Mouse (Mus musculus) mouse trophoblast stem cell (cell line): ENCODE data around the gene Bad.

Experiments
- in situ Hi-C, 2 experiments: fragments of 300-500 bp; cut with MseI, MboI; formaldehyde crosslinking; loops; 2 replicates in 1 of 2; 3 replicates in 1 of 2; pipeline ENCODE4 v1.15.1; 2025

Bad gene

DNA sequence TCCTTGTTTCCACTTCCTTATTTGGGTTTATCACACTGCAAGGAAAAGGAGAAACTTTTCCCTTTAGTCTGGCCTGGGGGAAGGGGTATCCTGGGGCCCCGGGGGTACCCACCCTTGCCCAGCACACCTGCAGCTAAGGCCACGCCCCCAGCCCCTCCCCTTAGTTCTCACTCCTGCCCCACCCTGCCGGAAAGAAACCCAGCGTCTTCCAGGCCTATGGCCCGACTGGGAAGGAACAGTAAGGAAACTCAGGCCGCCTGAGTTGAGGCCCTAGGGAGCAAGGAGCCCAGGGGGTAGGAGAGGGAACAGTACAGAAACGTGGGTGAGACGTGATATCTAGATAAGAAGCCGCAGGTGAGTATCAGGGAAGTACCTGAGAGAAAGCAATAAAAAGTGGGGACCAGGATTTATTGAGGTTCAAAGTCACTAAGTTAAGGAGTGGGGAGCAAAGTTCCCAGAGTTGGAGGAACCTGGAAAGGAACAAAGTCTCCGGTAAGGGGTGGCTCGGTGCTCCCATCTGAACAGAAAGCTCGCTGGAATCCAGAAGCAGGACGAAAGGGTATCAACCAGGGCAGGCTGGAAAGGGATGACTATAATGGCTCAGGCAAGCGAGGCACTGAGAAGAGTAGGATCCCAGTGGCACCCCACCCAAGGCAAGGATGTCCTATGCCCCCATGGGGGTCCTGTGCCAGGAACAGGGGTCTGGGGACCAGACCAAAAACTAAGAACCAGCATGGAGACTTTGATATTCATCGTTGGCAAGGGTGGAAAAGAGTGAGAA lies 27.0 kb downstream of the Bad start:
- in situ Hi-C loops: no loop called here

DNA sequence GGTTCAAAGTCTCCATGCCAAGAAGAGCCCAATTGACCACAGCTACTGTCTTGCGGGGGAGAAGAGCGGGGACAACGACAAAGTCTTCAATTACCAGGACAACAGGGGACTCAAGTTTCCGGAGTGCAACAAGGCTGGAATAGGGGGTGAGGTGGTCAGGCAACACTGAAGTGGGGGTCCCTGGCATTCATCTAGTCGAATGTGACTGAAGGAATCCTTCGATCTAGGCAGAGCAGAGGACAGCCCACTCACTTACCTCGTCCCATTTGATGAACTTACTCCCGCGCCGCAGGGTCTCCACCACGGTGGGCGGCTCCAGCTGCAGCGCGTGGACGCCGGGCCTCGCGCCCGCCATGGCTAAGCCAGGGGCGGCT lies 27.6 kb downstream of the Bad start:
- in situ Hi-C loops: no loop called here

DNA sequence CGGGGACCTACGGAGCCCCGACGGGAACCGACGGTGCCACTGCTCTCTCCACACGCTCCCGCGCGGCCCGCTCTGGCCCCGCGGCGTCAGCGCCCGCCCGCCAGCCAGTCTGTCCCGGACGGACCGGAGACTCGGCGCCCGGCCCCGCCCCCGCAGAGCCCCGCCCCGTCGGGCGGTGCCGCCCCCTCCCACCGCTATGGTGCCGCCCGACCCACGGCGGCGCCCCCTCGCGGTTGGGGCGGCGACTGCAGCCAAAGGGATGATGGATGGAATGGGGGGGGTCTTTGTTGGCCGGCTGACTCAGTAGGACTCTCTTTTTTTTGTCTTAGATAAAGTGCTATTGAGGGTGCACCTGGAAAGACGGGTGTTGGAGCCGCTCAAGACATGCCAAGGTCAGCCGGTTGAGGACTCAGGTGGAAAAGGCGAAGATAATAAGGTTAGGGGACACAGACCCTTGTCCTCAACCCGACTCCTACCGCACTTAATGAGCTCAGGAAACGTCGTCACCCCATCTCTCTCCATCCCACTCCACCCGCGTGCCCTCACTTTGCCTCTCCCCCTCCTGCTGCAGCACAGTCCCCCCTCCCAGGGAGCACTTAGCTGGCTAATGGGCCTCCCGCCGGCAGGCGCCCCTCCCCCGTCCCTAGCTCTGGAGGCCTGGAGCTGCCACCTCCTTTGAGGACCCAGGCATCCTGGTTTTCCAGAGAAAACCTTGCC lies 28.2 kb downstream of the Bad start:
- in situ Hi-C loops: no loop called here

DNA sequence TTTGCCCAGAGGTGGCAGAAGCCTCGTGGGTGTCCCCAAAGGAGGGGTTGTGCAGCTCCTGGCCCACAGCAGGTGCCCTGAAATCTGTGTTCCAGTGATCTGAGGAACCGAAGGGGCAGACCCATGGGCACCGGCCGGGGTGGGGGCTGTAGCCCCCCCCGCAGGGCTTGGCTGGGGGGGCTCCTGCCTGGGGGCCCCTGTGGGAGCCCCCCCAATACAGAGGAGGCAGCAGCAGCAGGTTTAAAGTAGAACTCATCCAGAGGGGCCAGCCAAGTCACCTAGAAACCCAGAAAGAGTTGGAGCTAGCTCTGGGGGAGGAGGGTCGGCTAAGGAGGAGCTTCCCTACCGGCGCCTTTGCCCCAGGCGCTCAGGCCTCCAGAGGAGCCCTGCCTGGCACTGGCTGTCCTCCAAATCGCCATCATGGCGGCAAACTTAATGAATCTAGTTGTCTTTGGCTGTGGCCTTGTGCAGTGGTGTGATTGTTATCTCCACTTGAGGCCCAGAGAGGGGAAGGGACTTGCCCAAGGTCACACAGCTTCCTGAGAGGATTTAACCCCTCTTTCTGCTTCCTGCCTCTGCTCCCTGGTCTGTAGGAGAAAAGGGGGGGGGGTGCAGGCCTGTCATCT lies 28.9 kb downstream of the Bad start:
- in situ Hi-C loops: no loop called here

DNA sequence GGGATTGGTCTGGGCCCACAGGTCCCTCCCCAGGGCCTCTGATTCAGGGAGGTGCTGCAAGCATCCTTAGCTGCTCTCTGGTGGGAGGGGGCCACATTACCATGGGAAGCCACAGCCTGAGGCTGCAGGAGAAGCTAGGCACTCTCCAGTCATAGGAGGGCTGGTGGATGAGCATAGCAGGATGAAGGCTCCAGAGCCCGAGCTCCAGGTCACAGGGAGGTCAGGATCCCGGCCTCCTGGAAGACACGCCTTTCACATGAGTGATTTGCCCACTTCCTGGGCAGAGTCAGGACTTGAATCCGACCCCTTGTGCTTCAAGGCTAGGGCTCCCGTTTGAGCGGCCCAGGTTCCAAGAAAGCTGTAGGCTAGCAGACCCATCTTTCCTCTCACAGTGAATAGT lies 30.0 kb downstream of the Bad start:
- in situ Hi-C loops: no loop called here

DNA sequence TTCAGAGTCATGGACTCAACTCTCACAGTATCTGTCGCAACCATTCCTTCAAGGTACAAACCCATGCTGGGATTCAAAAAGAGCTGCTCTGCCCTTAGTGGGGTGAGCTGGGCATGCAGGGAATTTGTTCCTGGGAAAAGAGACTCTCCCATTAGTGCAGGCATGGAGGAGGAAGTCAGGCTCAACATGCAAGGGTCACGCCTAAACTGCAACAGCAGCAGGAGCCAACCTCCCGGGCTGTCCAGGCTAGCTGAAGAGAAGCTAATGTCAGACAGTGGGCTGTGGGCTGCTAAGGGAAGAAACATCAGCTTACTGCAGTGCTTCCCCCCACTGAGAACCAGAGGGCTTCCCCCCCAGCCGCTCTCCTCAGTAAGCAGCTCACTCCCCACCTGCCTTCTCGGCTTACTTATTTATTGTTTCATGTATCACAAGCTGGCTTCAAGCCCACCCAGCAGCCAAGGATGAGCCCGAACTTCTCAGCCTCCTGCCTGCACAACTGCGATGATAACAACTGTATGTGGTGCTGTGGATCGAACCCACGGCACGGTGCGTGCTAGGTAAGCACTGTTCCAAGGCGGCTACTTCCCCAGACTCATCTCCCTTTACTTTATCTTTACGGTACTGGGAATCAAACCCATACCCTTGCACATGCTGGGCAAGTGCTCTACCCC lies 30.7 kb downstream of the Bad start:
- in situ Hi-C loops: no loop called here

DNA sequence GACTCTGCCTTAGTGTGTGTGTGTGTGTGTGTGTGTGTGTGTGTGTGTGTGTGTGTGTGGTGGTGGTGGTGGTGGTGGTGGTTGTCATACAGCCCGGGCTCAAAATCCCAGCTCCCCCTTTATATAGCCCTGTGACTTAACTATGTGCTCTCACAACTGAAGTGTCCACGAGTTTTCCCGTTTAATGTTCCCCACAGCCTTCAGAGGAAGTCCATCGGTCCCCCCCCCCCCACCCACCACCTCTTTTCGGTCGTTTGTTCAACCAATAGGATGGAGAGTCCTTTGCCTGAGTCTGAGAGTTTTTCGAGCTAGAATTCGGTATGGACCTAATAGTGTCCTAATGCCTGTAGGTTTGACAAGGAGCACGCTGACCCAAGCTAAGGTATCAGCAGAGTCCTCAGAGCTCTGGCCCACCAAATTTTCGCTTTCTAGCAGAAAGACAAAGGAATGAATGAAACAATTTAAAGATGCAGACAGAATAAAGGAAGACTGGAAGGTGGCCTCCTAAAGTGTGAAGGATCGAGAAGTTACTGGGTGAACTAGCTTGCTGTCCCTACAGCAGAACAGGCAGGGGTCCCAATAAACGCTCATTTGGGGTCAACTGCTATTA lies 32.0 kb downstream of the Bad start:
- in situ Hi-C loops: no loop called here

DNA sequence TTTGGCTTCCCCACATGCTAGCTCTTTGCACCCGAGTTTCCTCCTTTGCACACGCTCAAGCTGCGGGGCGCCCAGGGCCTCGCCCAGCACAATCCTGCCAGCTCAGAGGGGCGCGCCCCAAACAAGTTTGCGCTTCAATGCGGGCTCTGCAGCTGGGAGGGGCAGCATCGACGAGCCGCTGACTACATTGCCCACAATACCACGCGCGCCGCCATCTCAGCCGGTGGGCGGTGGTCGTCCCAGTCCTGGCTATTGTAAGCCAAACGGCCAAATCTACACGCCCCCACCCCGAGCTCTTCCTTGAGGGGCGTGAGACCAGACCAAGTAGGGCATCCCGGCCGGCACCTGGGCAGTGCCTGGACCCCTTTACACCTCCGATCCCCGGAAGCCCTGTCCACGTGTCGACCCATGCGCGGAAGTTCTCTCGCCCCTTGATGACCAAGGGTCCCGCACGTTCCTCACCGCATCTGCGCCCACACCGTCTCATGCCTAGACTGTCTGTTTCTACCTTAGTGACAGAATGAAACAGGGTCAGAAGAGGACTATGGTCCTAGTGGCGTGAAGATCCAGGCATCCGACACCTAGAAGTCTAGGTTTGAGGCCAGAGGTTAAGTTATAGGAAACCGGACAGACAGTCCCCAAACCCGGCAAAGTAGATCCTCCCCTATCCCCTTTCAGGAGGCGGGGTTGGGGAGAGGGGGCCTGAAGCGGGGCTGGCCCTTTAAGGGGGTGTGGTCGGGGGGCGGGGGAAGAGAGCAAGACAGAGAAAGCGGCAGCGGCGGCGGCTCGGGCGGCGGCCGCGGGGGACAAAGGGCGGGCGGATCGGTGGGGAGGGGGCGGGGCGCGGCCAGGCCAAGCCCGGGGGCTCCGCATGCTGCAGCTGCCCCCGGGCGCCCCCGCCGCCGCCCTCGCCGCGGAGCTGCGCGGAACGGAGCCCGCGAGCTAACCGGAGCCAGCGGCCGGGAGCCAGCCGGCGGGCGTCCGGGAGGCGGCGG lies 32.8 kb downstream of the Bad start, which contains the start of gene Ppp1r14b:
Gene Ppp1r14b (plus strand): TSS at position 758 of the 995 bp plus-strand sequence.
- in situ Hi-C loops: no loop called here

DNA sequence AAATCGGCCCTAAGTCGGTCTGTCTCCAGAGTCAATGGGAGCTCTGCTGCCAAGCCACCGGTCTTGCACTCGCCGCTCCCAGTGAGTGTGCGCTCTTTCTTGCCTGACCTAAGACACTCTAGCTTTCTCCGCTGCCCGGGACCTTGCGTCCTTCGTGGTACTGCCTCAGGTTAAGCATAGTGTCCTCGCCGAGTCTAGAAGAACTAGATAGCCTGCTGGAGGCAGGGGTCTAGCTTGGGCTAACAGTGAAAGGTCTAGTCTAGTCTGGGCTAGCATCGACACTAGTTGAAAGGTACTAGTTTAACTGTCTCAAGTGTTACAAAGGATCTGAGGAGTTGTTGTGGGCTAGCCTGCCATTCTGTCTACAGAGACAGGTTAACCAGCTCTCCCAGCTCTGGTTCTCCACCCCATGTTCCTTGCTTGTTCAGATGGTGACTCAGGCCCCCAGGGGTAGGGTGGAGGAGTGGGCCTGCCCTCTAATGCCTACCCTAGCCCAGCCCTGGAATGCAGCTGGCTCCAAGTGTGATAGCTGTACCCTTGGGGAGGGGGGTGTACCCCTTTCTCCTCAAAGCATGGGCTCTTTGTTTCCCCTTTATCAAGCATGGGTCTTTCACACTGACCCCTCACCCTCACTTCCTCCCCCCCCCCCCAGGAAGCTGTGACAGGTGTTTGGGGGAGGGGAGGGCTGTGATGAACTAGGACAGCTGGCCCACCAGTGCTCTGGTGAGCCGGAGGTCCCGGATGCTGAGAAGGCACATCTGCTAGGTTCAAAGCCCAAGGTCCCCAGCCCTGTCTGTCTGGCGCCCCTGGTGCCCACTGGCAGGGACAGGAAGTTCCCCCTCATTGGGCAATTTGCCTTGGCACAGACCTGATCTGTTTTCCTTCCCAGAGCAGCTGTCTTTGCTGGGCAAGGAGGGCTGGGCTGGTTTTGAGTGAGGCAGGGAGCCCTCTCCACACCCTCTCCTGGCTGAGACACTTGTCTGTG lies 34.2 kb downstream of the Bad start, which contains the start of gene Plcb3:
Gene Plcb3 (minus strand): TSS at position 934 of the 985 bp plus-strand sequence.
- in situ Hi-C loops: no loop called here

DNA sequence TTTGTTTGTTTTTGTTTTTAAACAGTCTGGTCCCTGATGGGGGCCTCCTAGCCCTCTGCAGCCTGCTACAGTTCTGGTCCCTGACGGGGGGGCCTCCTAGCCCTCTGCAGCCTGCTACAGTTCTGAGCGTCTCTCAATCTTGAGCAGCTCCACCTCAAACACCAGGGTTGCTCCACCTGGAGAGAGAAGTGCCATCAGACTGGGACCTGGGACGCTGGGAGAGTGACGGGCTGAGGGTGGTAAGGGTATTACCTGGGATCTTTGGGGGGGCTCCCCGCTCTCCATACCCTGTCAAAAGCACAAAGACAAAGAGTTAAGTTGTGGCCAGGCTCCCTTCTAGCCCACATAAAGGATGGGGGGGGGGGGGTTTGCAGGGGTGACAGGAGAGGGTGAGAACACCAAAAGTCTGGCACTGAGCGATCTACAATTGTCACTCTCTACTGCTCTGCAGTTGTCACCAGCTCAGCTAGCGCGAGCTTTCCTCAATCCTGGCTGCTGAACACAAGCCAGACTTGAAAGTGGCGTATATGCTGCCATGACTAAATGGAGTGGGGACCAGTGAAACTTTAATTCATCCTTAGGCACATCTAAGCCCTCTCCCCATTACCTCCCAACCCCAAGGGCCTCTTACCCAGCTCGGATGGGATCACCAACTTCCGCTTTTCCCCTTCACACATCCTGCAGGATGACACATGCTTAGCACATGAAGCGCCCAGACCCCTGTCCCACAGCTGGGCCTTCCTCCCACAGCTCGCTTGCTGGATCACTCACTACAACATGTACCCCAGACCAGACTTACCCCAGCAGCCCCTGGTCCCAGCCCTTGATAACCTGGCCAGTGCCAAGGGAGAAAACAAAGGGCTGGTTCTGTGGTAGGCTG lies 36.3 kb downstream of the Bad start:
- in situ Hi-C loops: no loop called here

DNA sequence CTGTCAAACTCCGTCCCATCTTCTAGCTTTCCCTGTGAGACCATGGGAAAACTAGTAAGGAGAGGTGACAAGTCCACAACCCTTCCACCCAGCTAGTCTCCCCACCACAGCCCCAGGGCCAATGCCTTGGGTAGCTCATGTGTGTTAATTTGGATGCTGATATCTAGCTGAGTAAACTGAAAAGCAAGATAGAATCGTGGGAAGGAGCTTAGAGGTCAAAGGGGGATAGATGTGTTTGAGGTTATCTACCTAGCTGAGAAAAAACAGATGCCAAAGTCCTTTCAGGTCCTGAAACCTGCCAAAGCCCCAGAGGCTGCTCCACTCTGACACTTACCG lies 36.9 kb downstream of the Bad start:
- in situ Hi-C loops: no loop called here

DNA sequence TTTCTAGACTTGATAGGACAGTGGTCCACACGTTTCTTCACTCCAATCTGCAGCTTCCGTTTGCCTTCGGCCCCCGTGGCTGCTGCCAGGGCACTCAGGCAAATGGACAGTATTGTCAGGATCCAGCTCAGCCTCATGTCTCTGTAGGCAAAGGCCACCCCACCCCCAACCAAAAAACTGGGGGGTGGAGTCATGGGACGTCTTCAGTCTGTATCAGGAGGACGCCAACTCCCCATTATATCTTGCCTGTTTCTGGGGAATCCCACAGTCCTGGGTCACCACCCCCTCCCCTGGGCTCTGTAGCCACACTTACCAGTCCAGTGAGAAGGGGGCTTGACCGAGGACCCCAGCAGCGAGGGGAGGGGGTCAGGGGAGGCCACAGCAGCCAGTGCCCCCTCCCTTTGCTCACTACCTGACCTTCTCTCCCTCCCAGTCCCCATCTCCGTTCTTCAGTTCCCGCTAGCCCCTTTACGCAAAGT lies 37.4 kb downstream of the Bad start:
- in situ Hi-C loops: no loop called here

DNA sequence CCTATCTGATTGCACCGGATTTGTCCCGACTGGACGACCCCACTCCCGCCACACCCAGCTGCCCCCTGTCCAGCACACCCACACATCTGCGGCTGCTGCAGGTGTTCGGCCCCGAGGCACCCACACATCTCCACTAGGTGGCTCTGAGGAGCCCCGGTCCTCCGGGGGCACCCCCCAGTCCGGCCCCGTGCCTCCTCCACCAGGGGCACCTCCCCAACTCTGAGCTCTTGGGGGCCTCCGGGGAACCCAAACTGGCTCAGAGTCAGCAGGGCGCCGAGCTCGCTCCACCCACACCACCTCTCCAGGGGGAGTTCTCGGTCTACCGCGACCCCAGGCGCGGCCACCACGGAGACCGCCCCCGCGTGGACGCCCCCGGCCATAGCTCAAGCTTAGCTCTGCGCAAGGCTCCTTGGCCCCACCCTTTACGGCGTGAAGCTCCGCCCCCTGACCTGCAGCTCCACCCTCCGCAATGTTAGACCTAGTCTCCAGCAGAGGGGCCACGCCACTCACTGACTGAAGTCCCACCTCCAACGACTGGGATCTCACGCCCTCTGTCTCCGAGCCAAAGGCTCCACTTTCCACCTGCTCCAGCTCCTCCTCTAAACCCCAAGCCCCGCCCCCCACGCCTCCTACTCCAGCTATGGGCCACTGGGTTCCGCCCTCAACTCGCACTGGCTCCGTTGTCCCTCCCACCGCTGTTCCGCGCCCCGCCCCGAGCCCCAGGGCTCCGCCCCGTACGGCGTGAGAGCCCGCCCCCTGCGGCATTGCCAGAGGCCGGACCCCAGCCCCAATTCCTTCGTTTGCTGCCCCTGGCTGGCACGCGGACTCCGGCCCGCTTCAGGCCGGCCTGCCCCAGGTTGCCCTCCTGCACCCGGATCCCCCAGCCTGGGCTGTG lies 38.1 kb downstream of the Bad start:
- in situ Hi-C loops: no loop called here

DNA sequence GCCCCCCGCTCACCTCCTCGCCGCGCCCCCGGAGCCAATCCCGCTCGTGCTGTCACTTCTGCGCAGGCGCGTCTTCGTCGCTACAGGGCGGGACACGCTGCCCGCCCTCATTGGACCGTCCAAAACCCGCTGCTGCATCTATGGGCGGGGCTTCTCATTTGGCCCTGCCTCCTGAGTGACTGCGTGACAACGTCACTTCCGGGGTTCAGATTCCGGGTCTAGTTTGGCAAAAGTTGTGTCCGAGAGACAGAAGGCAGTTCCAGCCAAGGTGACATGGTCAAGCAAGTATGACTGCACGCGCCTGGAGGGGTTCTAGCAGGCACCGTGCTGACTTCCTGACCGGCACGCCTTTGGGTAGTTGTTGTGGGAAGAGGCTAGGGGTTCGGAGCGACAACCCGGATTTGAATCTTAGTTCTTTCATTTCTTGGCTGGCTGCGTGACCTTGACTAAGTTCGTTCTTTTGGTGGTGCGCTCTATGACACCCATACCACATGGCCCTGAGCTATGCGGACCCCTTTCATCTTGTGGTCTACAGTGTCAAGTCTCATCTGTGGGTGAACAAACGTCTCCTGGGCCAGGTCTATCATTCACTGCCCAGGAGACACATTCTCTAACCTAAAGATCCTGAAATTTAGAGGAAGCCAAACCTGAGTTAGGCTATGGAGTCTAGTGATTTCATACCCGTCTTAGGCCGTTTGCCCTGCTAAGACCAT lies 38.9 kb downstream of the Bad start, which contains the start of gene Fkbp2:
Gene Fkbp2 (minus strand): TSS at position 121 of the 713 bp plus-strand sequence.
- in situ Hi-C loops: no loop called here

DNA sequence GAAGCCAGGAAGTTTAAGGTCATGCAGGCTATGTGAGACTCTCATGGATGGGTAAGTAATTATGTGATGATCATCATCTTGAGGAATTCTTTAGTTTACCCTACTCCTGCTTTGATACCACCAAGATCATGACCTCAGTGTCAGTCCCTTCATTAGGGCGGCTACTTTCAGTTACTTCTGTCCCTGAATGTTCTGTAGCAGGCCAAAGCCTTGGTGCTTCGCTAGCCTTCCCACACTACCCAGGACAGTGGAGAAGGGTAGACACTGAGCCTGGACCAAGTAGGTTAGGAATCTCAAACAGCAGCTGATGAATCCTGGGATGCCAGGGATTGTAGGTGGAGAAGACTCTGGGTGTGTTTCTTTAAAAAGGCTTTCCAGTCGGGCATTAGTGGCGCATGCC lies 39.8 kb downstream of the Bad start:
- in situ Hi-C loops: no loop called here

DNA sequence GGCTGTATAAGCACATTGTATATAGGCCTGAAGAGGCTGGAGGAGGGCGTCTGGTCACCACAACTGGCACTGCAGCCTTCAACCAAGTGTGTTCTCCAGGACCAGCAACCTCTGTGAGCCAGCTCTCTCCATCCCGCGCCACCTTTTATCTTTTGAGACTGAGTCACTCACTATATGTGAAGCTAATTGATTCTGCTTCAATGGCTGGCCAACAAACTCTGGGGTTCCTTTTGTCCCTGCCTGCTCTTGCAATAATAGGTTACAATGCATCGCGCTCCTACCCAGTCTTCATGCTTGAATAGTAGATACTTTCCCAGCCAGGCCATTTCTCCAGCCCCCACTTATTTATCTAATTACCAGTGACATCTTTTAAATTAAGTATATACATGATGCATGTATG lies 42.0 kb downstream of the Bad start:
- in situ Hi-C loops: no loop called here
